ENCODE assay signal across 15 mouse cellular contexts in the genomic region with DNA sequence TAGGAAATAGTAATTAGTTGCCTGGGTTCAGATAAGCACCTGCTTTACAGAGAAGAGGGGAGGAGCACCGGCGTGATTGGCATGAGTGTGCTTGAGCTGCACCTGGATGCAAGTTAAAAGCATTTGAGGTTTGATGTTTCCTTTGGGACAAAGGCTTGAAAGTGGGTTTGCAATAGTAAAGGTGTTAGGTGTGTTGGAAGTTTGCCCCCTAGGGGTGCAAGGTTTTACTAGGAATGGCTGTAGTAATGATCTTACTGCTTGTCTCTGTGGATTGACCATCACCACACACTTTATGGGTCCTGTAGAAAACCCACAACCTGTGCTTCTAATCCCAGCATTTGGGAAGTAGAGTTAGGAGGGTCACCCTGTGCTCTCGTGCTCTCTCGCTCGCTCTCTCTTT.
DNase-seq lines count a peak whose midpoint lies in the region; ATAC-seq and TF ChIP-seq lines count a peak whose summit lies in the region.
"Had no signal": no experiment of that assay in that cellular context is flagged by ENCODE, and none has a peak within 500 bp of the region (broad histone marks: within the 10 kb centered on the region; RNA-seq: fewer than 3 reads in every experiment).

No protein-coding gene starts in this region.

- peaks cover 79% of the 10 kb centered on the region for H3K4me1 ChIP-seq in hindbrain, embryonic 12.5 days
- peaks cover 90% of the 10 kb centered on the region for H3K4me1 ChIP-seq in hindbrain, embryonic 10.5 days (replicated peaks)
- H3K4me1 ChIP-seq in E14TG2a.4 (replicated peaks; ENCODE audit: low read depth, low read length), result peaks cover 35% of the 10 kb centered on the region
- H3K4me1 ChIP-seq in forebrain, embryonic 14.5 days (ENCODE audit: control insufficient read depth, insufficient read depth, low read length), result peaks cover 25% of the 10 kb centered on the region
- H3K4me1 ChIP-seq in midbrain, embryonic 15.5 days, result peaks cover 63% of the 10 kb centered on the region

- peaks cover 3% of the 10 kb centered on the region; the same call in 1 of the 2 replicates for H3K27me3 ChIP-seq in hindbrain, embryonic 12.5 days
- H3K27me3 ChIP-seq in hindbrain, embryonic 10.5 days (ENCODE audit: insufficient read depth, poor library complexity, severe bottlenecking), result peaks cover 19% of the 10 kb centered on the region
- H3K27me3 ChIP-seq in E14TG2a.4 (ENCODE audit: insufficient read depth, low read length), result peaks cover 20% of the 10 kb centered on the region
- H3K27me3 ChIP-seq in forebrain, embryonic 14.5 days (replicated peaks; ENCODE audit: control insufficient read depth, insufficient read depth, low read length), result no peaks in the 10 kb centered on the region
- H3K27me3 ChIP-seq in midbrain, embryonic 15.5 days (replicated peaks), result no peaks in the 10 kb centered on the region
- H3K27me3 ChIP-seq: stomach, embryonic 15.5 days had no signal

- ATAC-seq in hindbrain, embryonic 12.5 days (ENCODE audit: low FRiP score), result no peak
- ATAC-seq in forebrain, embryonic 14.5 days, result no peak
- ATAC-seq in midbrain, embryonic 15.5 days (replicated peaks), result no peak

- no peak overlapping the region for H3K9ac ChIP-seq in hindbrain, embryonic 12.5 days
- H3K9ac ChIP-seq in forebrain, embryonic 14.5 days (ENCODE audit: low read length), result no peak overlapping the region
- H3K9ac ChIP-seq in midbrain, embryonic 15.5 days, result no peak overlapping the region
- H3K9ac ChIP-seq: embryonic facial prominence, embryonic 12.5 days; liver, embryonic 13.5 days; stomach, embryonic 15.5 days had no signal

- H3K4me3 ChIP-seq in hindbrain, embryonic 12.5 days, result peak overlapping the region; percentile 87
- no peak overlapping the region for H3K4me3 ChIP-seq in hindbrain, embryonic 10.5 days
- no peak overlapping the region for H3K4me3 ChIP-seq in E14TG2a.4 (replicated peaks; ENCODE audit: low read length)
- no peak overlapping the region for H3K4me3 ChIP-seq in forebrain, embryonic 14.5 days (ENCODE audit: low read depth, low read length)
- peak overlapping the region; percentile 90 for H3K4me3 ChIP-seq in midbrain, embryonic 15.5 days
- H3K4me3 ChIP-seq: embryonic facial prominence, embryonic 12.5 days; liver, embryonic 13.5 days; stomach, embryonic 15.5 days had no signal

- 83% methylated on average over 5 of the region's 5 CpGs for WGBS in hindbrain, embryonic 12.5 days
- WGBS in hindbrain, embryonic 10.5 days, result 87% methylated on average over 5 of the region's 5 CpGs
- 83% methylated on average over 5 of the region's 5 CpGs for WGBS in forebrain, embryonic 14.5 days
- 81% methylated on average over 5 of the region's 5 CpGs for WGBS in midbrain, embryonic 15.5 days

- H3K4me2 ChIP-seq in hindbrain, embryonic 12.5 days (replicated peaks), result peak overlapping the region; percentile 87
- H3K4me2 ChIP-seq in forebrain, embryonic 14.5 days (ENCODE audit: low read length), result peak overlapping the region; percentile 96
- H3K4me2 ChIP-seq in midbrain, embryonic 15.5 days, result peak overlapping the region; percentile 94
- H3K4me2 ChIP-seq: embryonic facial prominence, embryonic 12.5 days; liver, embryonic 13.5 days; stomach, embryonic 15.5 days had no signal

- intact Hi-C loops in heart, postnatal 14 days (cut with DNase I), result loop anchor here (5.0 kb wide), 2 partner anchors 44 to 346 kb away; no protein-coding TSS in a partner anchor

- no peaks in the 10 kb centered on the region for H3K9me3 ChIP-seq in hindbrain, embryonic 12.5 days (replicated peaks)
- no peaks in the 10 kb centered on the region for H3K9me3 ChIP-seq in hindbrain, embryonic 10.5 days
- H3K9me3 ChIP-seq in E14TG2a.4 (ENCODE audit: low read length), result peaks cover 10% of the 10 kb centered on the region; the same call in 1 of the 2 replicates
- no peaks in the 10 kb centered on the region for H3K9me3 ChIP-seq in forebrain, embryonic 14.5 days (replicated peaks; ENCODE audit: control insufficient read depth, low read length)
- no peaks in the 10 kb centered on the region for H3K9me3 ChIP-seq in midbrain, embryonic 15.5 days
- H3K9me3 ChIP-seq: embryonic facial prominence, embryonic 12.5 days; liver, embryonic 13.5 days; stomach, embryonic 15.5 days had no signal

- no peak overlapping the region for H3K27ac ChIP-seq in hindbrain, embryonic 12.5 days
- no peak overlapping the region for H3K27ac ChIP-seq in hindbrain, embryonic 10.5 days
- no peak overlapping the region for H3K27ac ChIP-seq in forebrain, embryonic 14.5 days (ENCODE audit: low read depth, low read length)
- H3K27ac ChIP-seq in midbrain, embryonic 15.5 days, result no peak overlapping the region
- H3K27ac ChIP-seq: embryonic facial prominence, embryonic 12.5 days; liver, embryonic 13.5 days; stomach, embryonic 15.5 days had no signal

- peak; percentile 14; the same call in 1 of the 2 replicates for TF ChIP-seq CTCF in E14TG2a.4 (conservative IDR thresholded peaks at IDR 0.05; ENCODE audit: low read length)

- DNase-seq in hindbrain, embryonic 10.5 days (ENCODE audit: low spot score), result no peak
- no peak for DNase-seq in forebrain, embryonic 14.5 days (ENCODE audit: low spot score)
- DNase-seq in frontal cortex, postnatal 10 days (ENCODE audit: low spot score in 2 of 2), result no peak
- DNase-seq in heart, postnatal 14 days, result no peak
- DNase-seq: adrenal gland, postnatal 25 days; cerebellum, postnatal 14 days; kidney, postnatal 4 days; liver, embryonic 13.5 days; right cerebral cortex, postnatal 14 days; thymus, postnatal 4 days had no signal

- no peaks in the 10 kb centered on the region for H3K36me3 ChIP-seq in hindbrain, embryonic 12.5 days
- no peaks in the 10 kb centered on the region for H3K36me3 ChIP-seq in hindbrain, embryonic 10.5 days
- no peaks in the 10 kb centered on the region; the same call in 1 of the 2 replicates for H3K36me3 ChIP-seq in E14TG2a.4 (ENCODE audit: insufficient read depth, low read length)
- H3K36me3 ChIP-seq in forebrain, embryonic 14.5 days (ENCODE audit: control insufficient read depth, insufficient read depth, low read length), result no peaks in the 10 kb centered on the region
- H3K36me3 ChIP-seq in midbrain, embryonic 15.5 days (replicated peaks), result no peaks in the 10 kb centered on the region
- H3K36me3 ChIP-seq: embryonic facial prominence, embryonic 12.5 days; liver, embryonic 13.5 days; stomach, embryonic 15.5 days had no signal

Comparison
In these comparisons a context has a peak if more than half of its experiments do, and no peak if none do; other contexts are left out.
1. H3K4me3 ChIP-seq: peak in hindbrain, embryonic 12.5 days (single experiment) and midbrain, embryonic 15.5 days (single experiment); none in hindbrain, embryonic 10.5 days (single experiment), E14TG2a.4 (single experiment) and forebrain, embryonic 14.5 days (single experiment).
2. Peak in every context shown above with its lines, with median percentiles within 50 percentile points of each other: H3K4me2 ChIP-seq.